Comparison of ENCODE assay signal across 23 mouse cellular contexts in genomic region chr15:40259433-40259832, GRCm38 (mm10).
DNase-seq lines count a peak whose midpoint lies in the region; ATAC-seq and TF ChIP-seq lines count a peak whose summit lies in the region.
"Had no signal": no experiment of that assay in that cellular context is flagged by ENCODE, and none has a peak within 500 bp of the region (broad histone marks: within the 10 kb centered on the region; RNA-seq: fewer than 3 reads in every experiment).

No protein-coding gene starts in this region.

- in situ Hi-C loops in Patski (cut with MboI; ENCODE audit: low pct_unique_long_range_greater_than_20kb), result no loop called here

- no peaks in the 10 kb centered on the region for H3K36me3 ChIP-seq in embryonic facial prominence, embryonic 11.5 days (replicated peaks; ENCODE audit: control insufficient read depth, insufficient read depth, low read depth, low read length)
- no peaks in the 10 kb centered on the region for H3K36me3 ChIP-seq in embryonic facial prominence, embryonic 10.5 days (replicated peaks)
- H3K36me3 ChIP-seq in embryonic facial prominence, embryonic 14.5 days (ENCODE audit: control insufficient read depth, insufficient read depth, low read length), result no peaks in the 10 kb centered on the region
- H3K36me3 ChIP-seq in midbrain, embryonic 16.5 days (ENCODE audit: control insufficient read depth, insufficient read depth, low read length), result no peaks in the 10 kb centered on the region
- H3K36me3 ChIP-seq: G1E had no signal

- no peak for TF ChIP-seq CTCF in Patski (IDR thresholded peaks at IDR 0.05)

- H3K4me1 ChIP-seq in embryonic facial prominence, embryonic 11.5 days (ENCODE audit: control insufficient read depth, insufficient read depth, low read length), result no peaks in the 10 kb centered on the region
- no peaks in the 10 kb centered on the region for H3K4me1 ChIP-seq in embryonic facial prominence, embryonic 10.5 days
- H3K4me1 ChIP-seq in embryonic facial prominence, embryonic 14.5 days (ENCODE audit: control insufficient read depth, insufficient read depth, low read length), result no peaks in the 10 kb centered on the region
- H3K4me1 ChIP-seq in midbrain, embryonic 16.5 days (ENCODE audit: control insufficient read depth, insufficient read depth, low read length), result no peaks in the 10 kb centered on the region

- no peaks in the 10 kb centered on the region for H3K9me3 ChIP-seq in embryonic facial prominence, embryonic 11.5 days (replicated peaks; ENCODE audit: control insufficient read depth, low read length)
- H3K9me3 ChIP-seq in embryonic facial prominence, embryonic 10.5 days, result no peaks in the 10 kb centered on the region
- no peaks in the 10 kb centered on the region for H3K9me3 ChIP-seq in embryonic facial prominence, embryonic 14.5 days (ENCODE audit: control insufficient read depth, low read length)
- H3K9me3 ChIP-seq in midbrain, embryonic 16.5 days (replicated peaks; ENCODE audit: control insufficient read depth, low read length, poor library complexity, severe bottlenecking), result no peaks in the 10 kb centered on the region
- H3K9me3 ChIP-seq: G1E had no signal

- H3K9ac ChIP-seq in embryonic facial prominence, embryonic 11.5 days (replicated peaks; ENCODE audit: low read length), result no peak overlapping the region
- no peak overlapping the region for H3K9ac ChIP-seq in embryonic facial prominence, embryonic 14.5 days (ENCODE audit: low read depth, low read length)
- no peak overlapping the region for H3K9ac ChIP-seq in midbrain, embryonic 16.5 days (ENCODE audit: low read depth, low read length)

- peak; percentile 1 for DNase-seq in embryonic facial prominence, embryonic 11.5 days (ENCODE audit: low spot score)
- no peak for DNase-seq in embryonic facial prominence, embryonic 10.5 days (ENCODE audit: low spot score)
- DNase-seq in Patski (ENCODE audit: low read depth, low spot score), result peak; percentile 72
- peak; percentile 13 for DNase-seq in R1 (ENCODE audit: low read depth, low spot score)
- DNase-seq in embryonic facial prominence, embryonic 14.5 days (ENCODE audit: low spot score), result peak; percentile 26
- DNase-seq in kidney, adult 9 months, result no peak
- DNase-seq in cerebellum, adult 11 months, result no peak
- DNase-seq: adrenal gland, adult 2 months; adrenal gland, adult 8-10 months; adrenal gland, postnatal 10 days; adrenal gland, postnatal 14 days; adrenal gland, postnatal 25 days; adrenal gland, postnatal 36 days; B cell, adult 2 months; cerebellum, adult 11-12 months; cerebellum, adult 18-20 months; cerebellum, adult 2 months; cerebellum, adult 8-10 months had no signal

- H3K27me3 ChIP-seq in embryonic facial prominence, embryonic 11.5 days (ENCODE audit: control insufficient read depth, insufficient read depth, low read length), result no peaks in the 10 kb centered on the region
- H3K27me3 ChIP-seq in embryonic facial prominence, embryonic 10.5 days (replicated peaks; ENCODE audit: low read depth, poor library complexity, severe bottlenecking), result no peaks in the 10 kb centered on the region
- no peaks in the 10 kb centered on the region for H3K27me3 ChIP-seq in Patski
- no peaks in the 10 kb centered on the region for H3K27me3 ChIP-seq in embryonic facial prominence, embryonic 14.5 days (replicated peaks; ENCODE audit: control insufficient read depth, insufficient read depth, low read length)
- H3K27me3 ChIP-seq in midbrain, embryonic 16.5 days (ENCODE audit: control insufficient read depth, insufficient read depth, low read depth, low read length), result no peaks in the 10 kb centered on the region
- H3K27me3 ChIP-seq: CH12.LX had no signal

- WGBS in embryonic facial prominence, embryonic 11.5 days, result 70% methylated on average over 5 of the region's 5 CpGs
- WGBS in embryonic facial prominence, embryonic 10.5 days, result 78% methylated on average over 5 of the region's 5 CpGs
- WGBS in embryonic facial prominence, embryonic 14.5 days, result 48% methylated on average over 5 of the region's 5 CpGs
- 59% methylated on average over 5 of the region's 5 CpGs for WGBS in midbrain, embryonic 16.5 days

- H3K27ac ChIP-seq in embryonic facial prominence, embryonic 11.5 days (replicated peaks; ENCODE audit: low read depth, low read length), result no peak overlapping the region
- H3K27ac ChIP-seq in embryonic facial prominence, embryonic 10.5 days (replicated peaks), result no peak overlapping the region
- H3K27ac ChIP-seq in embryonic facial prominence, embryonic 14.5 days (replicated peaks; ENCODE audit: low read depth, low read length), result no peak overlapping the region
- no peak overlapping the region for H3K27ac ChIP-seq in midbrain, embryonic 16.5 days (ENCODE audit: low read length)

- no peak overlapping the region for H3K4me2 ChIP-seq in embryonic facial prominence, embryonic 11.5 days (ENCODE audit: low read depth, low read length)
- H3K4me2 ChIP-seq in embryonic facial prominence, embryonic 14.5 days (ENCODE audit: low read depth, low read length), result no peak overlapping the region
- no peak overlapping the region for H3K4me2 ChIP-seq in midbrain, embryonic 16.5 days (ENCODE audit: low read length)

- POLR2A ChIA-PET in Patski (lab: Charles Lee), result interaction anchor here (0.5 kb wide), 1 partner anchor 77 kb away, joined by 3 read pairs; no protein-coding TSS in a partner anchor

- no peak for ATAC-seq in embryonic facial prominence, embryonic 11.5 days (replicated peaks; ENCODE audit: insufficient number of reproducible peaks, low FRiP score, low TSS enrichment, low read depth)
- peak; percentile 90 for ATAC-seq in Patski
- no peak for ATAC-seq in embryonic facial prominence, embryonic 14.5 days (ENCODE audit: low read depth)
- no peak for ATAC-seq in midbrain, embryonic 16.5 days
- ATAC-seq: activated CD4-positive, CD25-positive, alpha-beta regulatory T cell, adult 4 months; CD4-positive, CD25-positive, alpha-beta regulatory T cell, adult 4 months had no signal

- H3K4me3 ChIP-seq in embryonic facial prominence, embryonic 11.5 days (ENCODE audit: low read depth, low read length), result no peak overlapping the region
- no peak overlapping the region for H3K4me3 ChIP-seq in embryonic facial prominence, embryonic 10.5 days
- H3K4me3 ChIP-seq in embryonic facial prominence, embryonic 14.5 days (ENCODE audit: low read depth, low read length), result no peak overlapping the region
- no peak overlapping the region for H3K4me3 ChIP-seq in midbrain, embryonic 16.5 days (ENCODE audit: low read depth, low read length)

- CTCF ChIA-PET in Patski (lab: Charles Lee), result no interaction called here

Comparison
In these comparisons a context has a peak if more than half of its experiments do, and no peak if none do; other contexts are left out.
1. DNase-seq: peak in embryonic facial prominence, embryonic 11.5 days (single experiment), Patski (single experiment), R1 (single experiment) and embryonic facial prominence, embryonic 14.5 days (single experiment); none in embryonic facial prominence, embryonic 10.5 days (single experiment), kidney, adult 9 months (single experiment) and cerebellum, adult 11 months (single experiment).